Mouse (Mus musculus): ENCODE results near the gene Brms1l.

GRCm38 (mm10) chr12:55916250-55916649 lies 80.1 kb downstream of the Brms1l start:
- TF ChIP-seq POLR2A (IDR thresholded peaks at IDR 0.05; ENCODE audit: borderline replicate concordance, control insufficient read depth, low read depth, low read length) (no peak), CTCF (IDR thresholded peaks at IDR 0.05; ENCODE audit: control insufficient read depth, insufficient read depth, low read length) (no peak)

Data from bone marrow, adult 2 months (tissue).